Mouse (Mus musculus) Patski (cell line): ENCODE results near the gene Cyp2d11. TPM values are rescaled to one million over a fixed set of nuclear protein-coding genes. Genes with fewer than 3 reads are reported as not detected.
"Not testable (repeated sequence)": the region's sequence is repeated elsewhere in the genome, so short reads cannot be mapped to it uniquely, and the experiment has no call there.

Source experiments
- ATAC-seq: fragments of 100-300 bp; one replicate; pipeline ENCODE4 v1.8.0; 2021
- CTCF ChIA-PET: fragments of 350-600 bp; sonication (Branson Sonifier 250); formaldehyde crosslinking; loops from one replicate; lab custom pipeline; 2022; ENCODE audit warnings: inconsistent platforms; lab: Charles Lee
- POLR2A ChIA-PET: fragments of 350-600 bp; sonication (Branson Sonifier 250); formaldehyde crosslinking; loops from one replicate; lab custom pipeline; 2022; ENCODE audit warnings: antibody characterized with exemption, inconsistent platforms; lab: Charles Lee
- DNase-seq: peaks from one replicate; pipeline ENCODE4 v3.0.0-alpha.2; 2011; ENCODE audit warnings: low read depth, low spot score
- H3K27me3 ChIP-seq: fragments of 371-371 bp; one replicate; pipeline ENCODE4 v1.5.1; 2021
- CTCF ChIP-seq: fragments of 100-300 bp; IDR thresholded peaks from one replicate; pipeline ENCODE4 v1.5.1; 2021
- in situ Hi-C: fragments of 300-500 bp; cut with MboI; formaldehyde crosslinking; loops from 3 replicates; pipeline ENCODE4 v1.11.1; 2018; ENCODE audit warnings: low pct_unique_long_range_greater_than_20kb, mixed read lengths
- polyA plus RNA-seq: library from polyadenylated mRNA; unstranded; gene quantifications from one replicate; pipeline ENCODE4 v1.2.3, GENCODE M21; 2021

Cyp2d11 gene
- not detected for polyA plus RNA-seq

GRCm38 (mm10) chr15:82393922-82394321, at the start of gene Cyp2d11:
TSS of gene Cyp2d11 (minus strand) at chr15:82394022.
- H3K27me3 ChIP-seq, ATAC-seq, CTCF ChIA-PET, DNase-seq, in situ Hi-C loops, POLR2A ChIA-PET: not testable (repeated sequence)

GRCm38 (mm10) chr15:82437975-82438617, 44.3 kb upstream of the Cyp2d11 start:
- ChIA-PET CTCF (interaction anchor here (1.4 kb wide), 1 partner anchor 13 kb away, joined by 3 read pairs; no protein-coding TSS in a partner anchor), POLR2A (no interaction called here)
- in situ Hi-C loops: no loop called here
- TF ChIP-seq CTCF: no peak
- no peak for DNase-seq
- no peak for ATAC-seq
- H3K27me3 ChIP-seq: no peaks in the 10 kb centered on the region

GRCm38 (mm10) chr15:82435606-82436005, 41.8 kb upstream of the Cyp2d11 start:
- ChIA-PET CTCF (no interaction called here), POLR2A (no interaction called here)
- in situ Hi-C loops: no loop called here
- no peak for ATAC-seq
- H3K27me3 ChIP-seq: no peaks in the 10 kb centered on the region
- TF ChIP-seq CTCF: no peak
- DNase-seq: no peak

DNA sequence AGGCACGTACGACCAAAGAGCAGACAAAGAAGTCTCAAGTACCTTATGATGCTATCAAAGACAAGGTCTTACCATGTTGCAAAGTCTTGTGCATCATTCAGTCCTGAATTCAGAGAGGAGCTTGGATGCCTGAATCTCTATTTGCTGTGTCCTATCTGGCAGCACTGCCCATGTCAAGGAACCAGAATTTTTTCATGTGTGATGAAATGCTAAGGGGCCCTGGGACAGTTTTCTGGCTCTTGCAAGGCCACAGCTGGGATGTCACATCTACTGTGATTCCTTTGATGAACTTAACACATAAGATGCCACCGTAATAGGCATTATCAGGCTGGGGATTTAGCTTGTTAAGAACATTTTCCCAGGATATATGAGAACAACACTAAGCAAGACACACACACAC, 41.2 kb upstream of the Cyp2d11 start:
- in situ Hi-C loops: no loop called here
- ChIA-PET CTCF (no interaction called here), POLR2A (no interaction called here)

GRCm38 (mm10) chr15:82434541-82434940, 40.7 kb upstream of the Cyp2d11 start:
- ATAC-seq (no peak), DNase-seq (no peak)
- ChIA-PET POLR2A (no interaction called here), CTCF (no interaction called here)
- in situ Hi-C loops: no loop called here
- H3K27me3 ChIP-seq: peaks cover 8% of the 10 kb centered on the region
- TF ChIP-seq CTCF: no peak

More for the DNA sequence above, 41.2 kb upstream of the Cyp2d11 start:
- TF ChIP-seq CTCF: no peak
- no peak for DNase-seq
- H3K27me3 ChIP-seq: peaks cover 3% of the 10 kb centered on the region
- ATAC-seq: no peak

DNA sequence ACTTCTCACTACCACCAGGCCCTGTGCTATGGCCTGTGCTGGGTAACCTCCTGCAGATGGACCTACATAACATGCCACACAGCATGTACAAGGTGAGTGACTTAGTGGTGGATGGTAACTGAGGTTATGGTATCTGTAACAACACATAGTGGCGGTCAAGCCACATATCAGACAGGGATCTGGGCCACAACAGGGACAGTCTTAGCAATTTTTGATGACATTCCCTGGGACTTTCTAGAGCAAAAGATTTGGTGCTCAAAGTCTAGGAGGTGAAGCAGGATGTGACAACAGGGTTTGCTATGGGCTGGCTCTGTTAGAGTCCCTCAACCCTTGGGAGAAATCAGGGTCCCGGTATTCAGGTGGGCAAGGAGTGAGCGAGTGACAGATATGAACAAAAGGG, 39.8 kb upstream of the Cyp2d11 start:
- in situ Hi-C loops: no loop called here
- ChIA-PET CTCF (no interaction called here), POLR2A (no interaction called here)
- peaks cover 13% of the 10 kb centered on the region for H3K27me3 ChIP-seq
- no peak for DNase-seq
- TF ChIP-seq CTCF: no peak
- no peak for ATAC-seq

- in situ Hi-C loops: no loop called here
- POLR2A ChIA-PET: no interaction called here
- no peak for DNase-seq
- ATAC-seq: no peak
- TF ChIP-seq CTCF: no peak
- H3K27me3 ChIP-seq: peaks cover 13% of the 10 kb centered on the region
- CTCF ChIA-PET: no interaction called here
Measured at GRCm38 (mm10) chr15:82433137-82433536, 39.3 kb upstream of the Cyp2d11 start, which contains the start of gene Cyp2d9. TSS of gene Cyp2d9 (plus strand) at chr15:82433437.

DNA sequence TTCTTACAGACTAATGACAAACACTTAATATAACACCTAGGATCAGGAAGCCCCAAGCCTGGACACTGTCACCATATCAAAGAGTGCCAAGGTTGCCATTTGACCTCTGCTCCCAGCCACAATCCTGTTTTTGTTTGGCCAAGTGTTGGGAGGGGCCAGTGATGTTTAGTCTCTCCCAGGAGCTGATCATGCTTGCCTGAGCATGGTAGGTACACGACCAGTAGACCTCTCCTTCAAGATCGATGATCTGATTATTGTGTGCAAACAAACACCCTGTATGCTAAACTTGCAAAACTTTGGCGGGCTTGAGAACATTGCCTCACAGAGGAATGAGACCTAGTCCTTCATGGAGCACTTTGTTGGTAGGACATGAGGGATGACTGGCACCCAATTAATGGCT, 29.6 kb upstream of the Cyp2d11 start:
- ChIA-PET POLR2A (no interaction called here), CTCF (no interaction called here)
- no peak for TF ChIP-seq CTCF
- H3K27me3 ChIP-seq: peaks cover 10% of the 10 kb centered on the region
- no peak for DNase-seq
- in situ Hi-C loops: no loop called here
- no peak for ATAC-seq

DNA sequence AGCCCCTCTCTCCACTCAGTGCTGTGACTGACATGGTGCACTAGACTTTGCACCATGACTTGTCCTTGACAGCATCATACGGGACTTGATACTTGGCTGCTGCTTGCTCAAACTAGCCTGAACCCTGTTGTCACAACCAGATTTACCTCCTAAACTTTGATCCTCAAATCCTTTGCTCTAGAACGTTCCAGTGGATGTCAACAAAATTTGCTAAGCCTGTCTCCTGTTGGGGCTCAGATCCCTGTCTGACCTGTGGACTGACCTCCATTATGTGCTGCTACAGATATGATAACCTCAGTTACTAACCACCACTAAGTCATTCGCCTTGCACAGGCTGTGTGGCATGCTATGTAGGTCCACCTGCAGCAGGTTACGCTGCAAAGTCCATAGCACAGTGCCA, 29.1 kb upstream of the Cyp2d11 start:
- POLR2A ChIA-PET: no interaction called here
- ATAC-seq: no peak
- H3K27me3 ChIP-seq: peaks cover 10% of the 10 kb centered on the region
- TF ChIP-seq CTCF: no peak
- DNase-seq: no peak
- CTCF ChIA-PET: no interaction called here
- in situ Hi-C loops: no loop called here

- no peak for DNase-seq
- POLR2A ChIA-PET: no interaction called here
Measured at GRCm38 (mm10) chr15:82418616-82419015, 24.8 kb upstream of the Cyp2d11 start.

DNA sequence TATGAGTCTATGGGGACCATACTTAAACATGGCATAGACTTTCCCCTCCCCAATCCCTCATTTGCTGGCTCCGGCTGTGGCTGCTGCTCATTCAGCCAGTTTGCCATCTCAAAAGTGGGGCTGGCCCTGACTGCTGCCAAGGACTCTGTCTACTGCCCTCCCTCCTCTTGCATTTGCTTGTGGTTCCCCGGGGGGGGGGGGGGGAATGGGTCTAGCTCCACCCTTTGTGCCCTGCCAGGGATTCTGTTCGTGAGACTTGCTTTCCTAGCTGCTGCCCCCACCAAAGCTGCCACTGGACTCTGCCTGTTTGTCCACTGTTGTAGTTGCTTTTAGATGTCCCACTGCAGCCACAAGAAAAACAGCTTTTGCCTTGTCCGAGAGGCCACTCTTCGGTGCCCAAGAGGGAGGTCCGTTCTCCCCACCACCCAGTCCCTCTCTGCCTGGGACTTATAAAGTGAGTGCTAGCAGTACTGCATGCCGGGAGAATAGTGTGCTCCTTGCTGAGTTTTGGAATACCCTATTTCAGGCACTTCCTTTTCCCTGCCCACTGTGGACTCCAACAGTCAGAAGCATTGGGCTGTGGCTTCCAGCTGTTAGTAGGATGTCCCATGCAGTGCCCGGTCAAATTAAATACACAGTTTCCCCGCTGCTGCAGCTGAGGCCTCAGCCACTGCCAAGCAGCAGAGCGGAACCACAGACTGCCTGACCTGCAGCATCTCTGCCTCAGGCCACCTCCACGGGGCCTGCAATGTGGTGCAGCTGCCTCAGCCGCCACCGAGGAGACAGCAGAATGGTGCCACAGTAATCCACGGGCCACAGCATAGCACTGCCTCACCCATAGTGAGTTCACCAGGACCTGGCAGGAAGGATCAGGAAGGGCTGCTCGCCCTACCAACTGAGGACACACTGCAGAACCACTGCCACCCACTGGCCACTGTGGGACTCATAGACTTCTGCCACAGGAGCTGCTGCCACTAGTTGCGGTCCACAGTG, 23.3 kb upstream of the Cyp2d11 start:
- DNase-seq (no peak), ATAC-seq (peak; percentile 46)
- ChIA-PET CTCF (interaction anchor here (1.1 to 1.5 kb wide), 2 partner anchors 56 to 70 kb away, joined by 3 to 4 read pairs; no protein-coding TSS in a partner anchor), POLR2A (no interaction called here)
- in situ Hi-C loops: no loop called here
- peaks cover 6% of the 10 kb centered on the region for H3K27me3 ChIP-seq
- peak; percentile 59 for TF ChIP-seq CTCF

More at GRCm38 (mm10) chr15:82418616-82419015, 24.8 kb upstream of the Cyp2d11 start:
- in situ Hi-C loops: no loop called here
- CTCF ChIA-PET: no interaction called here
- no peak for ATAC-seq
- no peak for TF ChIP-seq CTCF
- peaks cover 6% of the 10 kb centered on the region for H3K27me3 ChIP-seq
